Mouse (Mus musculus): ENCODE results near the gene Armh1.

DNA sequence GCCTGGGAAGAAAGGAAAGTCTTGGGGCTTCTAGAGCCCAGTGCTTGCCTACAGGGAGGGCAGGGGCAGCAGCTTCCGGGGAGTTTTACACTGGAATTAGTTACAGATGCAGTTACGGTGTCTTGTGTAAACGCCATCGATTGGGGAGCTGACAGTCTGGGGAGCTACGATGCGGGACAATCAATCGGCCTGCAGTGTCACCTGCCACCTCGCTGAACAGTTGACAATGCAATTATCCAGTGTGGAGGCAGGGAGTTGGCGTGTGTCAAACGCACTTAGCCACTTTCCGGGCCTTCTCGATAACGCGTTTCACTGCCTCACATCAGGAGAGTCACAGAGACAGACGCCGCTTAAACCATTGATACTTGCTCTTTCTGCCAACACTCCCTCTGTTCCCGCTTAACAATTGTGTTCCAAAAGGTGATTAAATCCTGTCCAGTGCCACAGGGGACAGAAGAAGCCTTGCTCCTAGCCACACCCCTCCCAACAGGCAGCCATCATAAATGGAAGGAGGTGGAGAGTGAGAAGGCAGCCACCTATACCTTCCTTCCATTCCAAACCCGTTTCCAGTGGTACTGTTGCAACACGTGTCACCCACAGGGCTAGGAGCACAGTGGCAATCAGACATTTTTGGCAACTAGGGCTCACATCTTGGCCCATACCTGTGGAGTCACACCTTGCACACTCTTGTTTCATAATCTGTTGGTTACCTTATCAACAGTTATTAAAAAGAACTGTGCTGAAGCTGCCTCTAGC, 29.3 kb upstream of the Armh1 start:
- no peak for TF ChIP-seq CTCF (IDR thresholded peaks at IDR 0.05; ENCODE audit: low read depth, low read length)
- no peak for TF ChIP-seq EP300 (IDR thresholded peaks at IDR 0.05; ENCODE audit: insufficient read depth, low read depth, low read length)

All from ES-Bruce4 (cell line).